Mouse (Mus musculus): ENCODE measurements around the gene Gm11639.

GRCm38 (mm10) chr11:104952349-104952748 is 266.8 kb downstream of the Gm11639 start:
- no peak for TF ChIP-seq POLR2A (IDR thresholded peaks at IDR 0.05; ENCODE audit: control insufficient read depth in 1 of 2, insufficient read depth in 1 of 2, low read depth in 1 of 2, low read length in 2 of 2, poor library complexity in 1 of 2)
- TF ChIP-seq E2F4 (IDR thresholded peaks at IDR 0.05; ENCODE audit: borderline replicate concordance, low read depth, low read length), result no peak
- TF ChIP-seq CTCF (IDR thresholded peaks at IDR 0.05 in 2 of 3, conservative IDR thresholded peaks at IDR 0.05 in 1 of 3; ENCODE audit: control insufficient read depth in 1 of 3, insufficient read depth in 1 of 3, low read depth in 2 of 3, low read length in 3 of 3, poor library complexity in 1 of 3, severe bottlenecking in 1 of 3), result no peak
- no peak for TF ChIP-seq MAX (IDR thresholded peaks at IDR 0.05; ENCODE audit: low read length)
- no peak for TF ChIP-seq GABPA (IDR thresholded peaks at IDR 0.05; ENCODE audit: low read depth, low read length)

Data from MEL (cell line).